Mouse (Mus musculus) brain, embryonic 14.5 days (tissue): ENCODE results near the gene Large1.

ENCODE experiments used
- CTCF ChIP-seq: fragments of 200-500 bp; IDR thresholded peaks from 2 replicates; pipeline ENCODE4 v1.5.1; 2012; ENCODE audit warnings: inconsistent platforms, mild to moderate bottlenecking, moderate library complexity, borderline replicate concordance; ENCODE audit not compliant: insufficient read depth, insufficient read length; ENCODE audit errors: extremely low read depth
- POLR2A ChIP-seq: fragments of 200-500 bp; IDR thresholded peaks from 2 replicates; pipeline ENCODE4 v1.6.1; 2012; ENCODE audit warnings: mild to moderate bottlenecking, inconsistent platforms, borderline replicate concordance; ENCODE audit not compliant: poor library complexity, insufficient read depth, insufficient read length, severe bottlenecking; ENCODE audit errors: extremely low read depth

DNA sequence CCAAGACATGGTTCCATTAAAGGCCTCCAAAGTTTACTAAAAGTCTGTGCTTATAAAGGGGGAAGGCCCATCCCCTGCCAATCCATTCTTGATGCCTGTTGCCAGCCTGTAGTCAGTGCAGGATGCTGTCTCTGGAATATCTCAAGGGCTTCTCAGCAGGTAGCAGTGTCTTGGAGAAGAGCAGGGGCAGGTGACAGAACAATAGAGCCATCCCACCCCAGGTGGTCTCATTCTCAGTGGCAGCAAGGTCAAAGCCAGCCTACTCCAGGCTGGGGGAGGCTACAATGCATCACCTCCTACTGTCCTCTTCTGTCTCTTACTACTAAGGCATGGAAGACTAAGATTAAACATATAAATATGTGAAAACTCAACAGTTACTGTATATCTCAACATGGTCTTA, 323.6 kb downstream of the Large1 start:
- TF ChIP-seq POLR2A (no peak), CTCF (no peak)
